In genomic region chr6:5379048-5379447, GRCm38 (mm10) we compare ENCODE assay signal across 13 mouse cellular contexts. TPM values are rescaled to one million over a fixed set of nuclear protein-coding genes. Genes with fewer than 3 reads are reported as not detected.
DNase-seq lines count a peak whose midpoint lies in the region; ATAC-seq lines count a peak whose summit lies in the region.
"Had no signal": no experiment of that assay in that cellular context is flagged by ENCODE, and none has a peak within 500 bp of the region (broad histone marks: within the 10 kb centered on the region; RNA-seq: fewer than 3 reads in every experiment).

No protein-coding gene starts in this region.

- H3K27me3 ChIP-seq in forebrain, embryonic 11.5 days (ENCODE audit: control insufficient read depth, insufficient read depth, low read length): no peaks in the 10 kb centered on the region
- no peaks in the 10 kb centered on the region for H3K27me3 ChIP-seq in hindbrain, embryonic 16.5 days (replicated peaks; ENCODE audit: control insufficient read depth, insufficient read depth, low read length)
- H3K27me3 ChIP-seq in midbrain, embryonic 16.5 days (ENCODE audit: control insufficient read depth, insufficient read depth, low read depth, low read length): no peaks in the 10 kb centered on the region
- H3K27me3 ChIP-seq: stomach, embryonic 15.5 days had no signal

- intact Hi-C loops in heart, postnatal 14 days (cut with DNase I): no loop called here

- H3K4me2 ChIP-seq in forebrain, embryonic 11.5 days (ENCODE audit: low read depth, low read length, severe bottlenecking): no peak overlapping the region; the same call in 1 of the 2 replicates
- peak overlapping the region; percentile 51; the same call in 1 of the 2 replicates for H3K4me2 ChIP-seq in hindbrain, embryonic 16.5 days (ENCODE audit: low read length)
- no peak overlapping the region; the same call in 1 of the 2 replicates for H3K4me2 ChIP-seq in midbrain, embryonic 16.5 days (ENCODE audit: low read length)

- 79% methylated on average over 3 of the region's 3 CpGs for WGBS in forebrain, embryonic 11.5 days
- 85% methylated on average over 3 of the region's 3 CpGs for WGBS in hindbrain, embryonic 16.5 days
- 86% methylated on average over 3 of the region's 3 CpGs for WGBS in midbrain, embryonic 16.5 days

- no peak overlapping the region for H3K9ac ChIP-seq in forebrain, embryonic 11.5 days (ENCODE audit: low read length)
- H3K9ac ChIP-seq in hindbrain, embryonic 16.5 days (ENCODE audit: low read depth, low read length): no peak overlapping the region
- H3K9ac ChIP-seq in midbrain, embryonic 16.5 days (ENCODE audit: low read depth, low read length): no peak overlapping the region
- H3K9ac ChIP-seq: stomach, embryonic 15.5 days had no signal

- H3K36me3 ChIP-seq in forebrain, embryonic 11.5 days (ENCODE audit: control insufficient read depth, insufficient read depth, low read length): no peaks in the 10 kb centered on the region
- no peaks in the 10 kb centered on the region for H3K36me3 ChIP-seq in hindbrain, embryonic 16.5 days (ENCODE audit: control insufficient read depth, insufficient read depth, low read length)
- no peaks in the 10 kb centered on the region for H3K36me3 ChIP-seq in midbrain, embryonic 16.5 days (ENCODE audit: control insufficient read depth, insufficient read depth, low read length)
- H3K36me3 ChIP-seq: G1E; stomach, embryonic 15.5 days had no signal

- no peak overlapping the region for H3K4me3 ChIP-seq in forebrain, embryonic 11.5 days (ENCODE audit: low read depth, low read length)
- no peak overlapping the region for H3K4me3 ChIP-seq in hindbrain, embryonic 16.5 days (ENCODE audit: low read length)
- H3K4me3 ChIP-seq in midbrain, embryonic 16.5 days (ENCODE audit: low read depth, low read length): no peak overlapping the region
- H3K4me3 ChIP-seq: stomach, embryonic 15.5 days had no signal

- H3K4me1 ChIP-seq in forebrain, embryonic 11.5 days (replicated peaks; ENCODE audit: control insufficient read depth, insufficient read depth, low read length): peaks cover 28% of the 10 kb centered on the region
- peaks cover 31% of the 10 kb centered on the region for H3K4me1 ChIP-seq in hindbrain, embryonic 16.5 days (ENCODE audit: control insufficient read depth, insufficient read depth, low read depth, low read length)
- H3K4me1 ChIP-seq in midbrain, embryonic 16.5 days (ENCODE audit: control insufficient read depth, insufficient read depth, low read length): peaks cover 41% of the 10 kb centered on the region

- DNase-seq in NIH3T3 (ENCODE audit: low read depth): peak; percentile 27
- no peak for DNase-seq in forebrain, embryonic 11.5 days (ENCODE audit: low spot score)
- no peak for DNase-seq in heart, postnatal 14 days
- no peak for DNase-seq in layer of hippocampus, postnatal 10 days (ENCODE audit: low spot score in 2 of 2)
- no peak for DNase-seq in heart, adult 18-20 months
- DNase-seq: kidney, adult 11 months; lung, postnatal 14 days; right cerebral cortex, postnatal 25 days had no signal

- ATAC-seq in forebrain, embryonic 11.5 days (replicated peaks; ENCODE audit: low FRiP score): no peak
- ATAC-seq in hindbrain, embryonic 16.5 days: no peak
- no peak for ATAC-seq in midbrain, embryonic 16.5 days

- peak overlapping the region; percentile 98 for H3K27ac ChIP-seq in forebrain, embryonic 11.5 days (ENCODE audit: low read depth, low read length)
- no peak overlapping the region for H3K27ac ChIP-seq in hindbrain, embryonic 16.5 days (ENCODE audit: low read depth, low read length)
- 0 out of 2 replicates have a peak overlapping the region, but pooled peaks have one; percentile 3 for H3K27ac ChIP-seq in midbrain, embryonic 16.5 days (ENCODE audit: low read length)
- H3K27ac ChIP-seq: stomach, embryonic 15.5 days had no signal

- H3K9me3 ChIP-seq in forebrain, embryonic 11.5 days (ENCODE audit: control insufficient read depth, low read length): no peaks in the 10 kb centered on the region
- H3K9me3 ChIP-seq in hindbrain, embryonic 16.5 days (ENCODE audit: control insufficient read depth, low read length): no peaks in the 10 kb centered on the region
- no peaks in the 10 kb centered on the region for H3K9me3 ChIP-seq in midbrain, embryonic 16.5 days (replicated peaks; ENCODE audit: control insufficient read depth, low read length, poor library complexity, severe bottlenecking)
- H3K9me3 ChIP-seq: G1E; stomach, embryonic 15.5 days had no signal

RNA-seq across cellular contexts. Expression of gene Asb4, which starts 4.1 kb away (rescaled TPM):
- polyA plus RNA-seq in forebrain, embryonic 11.5 days (2014; fragmentation: Nextera tagmentation; extraction: Ambion mirVana): 33.4 and 34.1 TPM in 2 replicates
- 15.4 and 16.9 TPM in 2 replicates for polyA plus RNA-seq in hindbrain, embryonic 16.5 days (2015; fragmentation: Nextera tagmentation; extraction: Ambion mirVana)
- polyA plus RNA-seq in midbrain, embryonic 16.5 days (2015; fragmentation: Nextera tagmentation; extraction: Ambion mirVana): 17.9 and 20.6 TPM in 2 replicates
- 1 to 10 TPM; 6.8 to 8.2 TPM for total RNA-seq in heart, postnatal 14 days (2021)
- 1 to 10 TPM in 1 of 2 experiments, under 1 TPM in 1; 0.65 to 1.3 TPM for total RNA-seq in layer of hippocampus, postnatal 10 days (2021)
- 1 to 10 TPM; 3.9 to 5.1 TPM for total RNA-seq in heart, adult 18-20 months (2021)
- total RNA-seq: G1E; neutrophil, adult 5-6 weeks had no signal
